Mouse (Mus musculus): ENCODE measurements around the gene Iqcd.

Gene Iqcd

GRCm38 (mm10) chr5:120571056-120571740 lies 17.6 kb upstream of the Iqcd start:
- DNase-seq (ENCODE audit: low read depth, low spot score): no peak

- no peak for DNase-seq (ENCODE audit: low read depth, low spot score)
These were observed 14.2 kb upstream of the Iqcd start for GRCm38 (mm10) chr5:120574469-120575063.

GRCm38 (mm10) chr5:120576781-120577301 lies 12.0 kb upstream of the Iqcd start:
- DNase-seq (ENCODE audit: low read depth, low spot score): no peak

- no peak for DNase-seq (ENCODE audit: low read depth, low spot score)
These were observed 10.8 kb upstream of the Iqcd start for GRCm38 (mm10) chr5:120577935-120578441.

- no peak for DNase-seq (ENCODE audit: low read depth, low spot score)
These were observed 10.2 kb upstream of the Iqcd start for GRCm38 (mm10) chr5:120578504-120579081.

GRCm38 (mm10) chr5:120579211-120579897 lies 9.5 kb upstream of the Iqcd start:
- no peak for DNase-seq (ENCODE audit: low read depth, low spot score)

GRCm38 (mm10) chr5:120579898-120580626 lies 8.8 kb upstream of the Iqcd start:
- no peak for DNase-seq (ENCODE audit: low read depth, low spot score)

- no peak for DNase-seq (ENCODE audit: low read depth, low spot score)
These were observed 6.8 kb upstream of the Iqcd start for GRCm38 (mm10) chr5:120582002-120582401.

- DNase-seq (ENCODE audit: low read depth, low spot score): no peak
These were observed 5.3 kb upstream of the Iqcd start for GRCm38 (mm10) chr5:120583511-120583910.

GRCm38 (mm10) chr5:120584968-120585367 lies 3.8 kb upstream of the Iqcd start:
- no peak for DNase-seq (ENCODE audit: low read depth, low spot score)

GRCm38 (mm10) chr5:120586741-120587615 lies 1.8 kb upstream of the Iqcd start:
- no peak for DNase-seq (ENCODE audit: low read depth, low spot score)

GRCm38 (mm10) chr5:120587616-120587926 lies 1.2 kb upstream of the Iqcd start:
- DNase-seq (ENCODE audit: low read depth, low spot score): no peak

GRCm38 (mm10) chr5:120587940-120588568 lies 762 bp upstream of the Iqcd start:
- DNase-seq (ENCODE audit: low read depth, low spot score): no peak

- DNase-seq (ENCODE audit: low read depth, low spot score): no peak
These were observed 1.7 kb downstream of the Iqcd start for GRCm38 (mm10) chr5:120590356-120591010.

GRCm38 (mm10) chr5:120592141-120592540 lies 3.3 kb downstream of the Iqcd start:
- no peak for DNase-seq (ENCODE audit: low read depth, low spot score)

GRCm38 (mm10) chr5:120594485-120594884 lies 5.7 kb downstream of the Iqcd start:
- no peak for DNase-seq (ENCODE audit: low read depth, low spot score)

GRCm38 (mm10) chr5:120599625-120600024 lies 10.8 kb downstream of the Iqcd start:
- no peak for DNase-seq (ENCODE audit: low read depth, low spot score)

GRCm38 (mm10) chr5:120600946-120601668 lies 12.3 kb downstream of the Iqcd start:
- DNase-seq (ENCODE audit: low read depth, low spot score): no peak

GRCm38 (mm10) chr5:120602210-120602609 lies 13.4 kb downstream of the Iqcd start:
- DNase-seq (ENCODE audit: low read depth, low spot score): no peak

Measured in WW6 (cell line).